Mouse (Mus musculus): ENCODE data around the gene Slc2a8. TPM values are rescaled to one million over a fixed set of nuclear protein-coding genes. Genes with fewer than 3 reads are reported as not detected.

Slc2a8 gene
- polyA plus RNA-seq, 1 experiment, result 4.3 TPM

DNA sequence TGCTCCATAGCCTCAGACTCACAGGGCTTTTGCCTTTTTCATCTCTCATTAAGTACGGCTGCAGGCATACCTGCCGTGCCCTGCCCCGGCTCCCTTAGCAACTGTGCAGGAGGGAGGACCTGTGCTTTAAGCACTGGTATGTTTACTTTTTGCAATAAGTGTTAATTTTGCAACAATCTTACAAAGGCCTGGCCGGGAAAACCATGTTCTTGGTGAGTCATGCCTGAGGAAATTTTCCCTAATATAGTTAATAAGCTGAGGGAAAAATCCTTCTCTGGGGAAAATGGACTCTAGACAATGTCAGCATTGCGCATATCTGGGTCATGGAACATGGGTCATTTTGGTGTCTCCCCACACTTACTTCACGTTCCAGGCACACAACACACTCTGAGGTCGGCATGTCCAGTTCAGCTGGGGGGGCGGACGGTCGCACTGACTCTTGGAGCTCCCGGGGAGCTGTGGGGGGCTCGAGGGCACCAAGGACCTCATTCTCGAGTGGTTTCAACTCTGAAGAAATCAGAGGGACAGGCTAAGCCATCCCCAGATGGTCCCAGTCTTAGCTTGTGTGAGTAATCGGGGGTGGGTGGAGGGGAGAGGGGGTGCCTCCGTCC, 54.2 kb downstream of the Slc2a8 start:
- Histone ChIP-seq H3K9me3 (ENCODE audit: control insufficient read depth, low read length) (no peaks in the 10 kb centered on the region), H3K36me3 (ENCODE audit: control insufficient read depth) (peaks cover 10% of the 10 kb centered on the region; the same call in 1 of the 2 replicates), H3K27me3 (ENCODE audit: control insufficient read depth) (no peaks in the 10 kb centered on the region), H3K4me1 (ENCODE audit: control insufficient read depth) (no peaks in the 10 kb centered on the region), H3K4me3 (replicated peaks) (no peak overlapping the region)
- TF ChIP-seq TAL1 (IDR thresholded peaks at IDR 0.05; ENCODE audit: low read length), result no peak
- no peak for TF ChIP-seq GATA1 (IDR thresholded peaks at IDR 0.05; ENCODE audit: low read length)

DNA sequence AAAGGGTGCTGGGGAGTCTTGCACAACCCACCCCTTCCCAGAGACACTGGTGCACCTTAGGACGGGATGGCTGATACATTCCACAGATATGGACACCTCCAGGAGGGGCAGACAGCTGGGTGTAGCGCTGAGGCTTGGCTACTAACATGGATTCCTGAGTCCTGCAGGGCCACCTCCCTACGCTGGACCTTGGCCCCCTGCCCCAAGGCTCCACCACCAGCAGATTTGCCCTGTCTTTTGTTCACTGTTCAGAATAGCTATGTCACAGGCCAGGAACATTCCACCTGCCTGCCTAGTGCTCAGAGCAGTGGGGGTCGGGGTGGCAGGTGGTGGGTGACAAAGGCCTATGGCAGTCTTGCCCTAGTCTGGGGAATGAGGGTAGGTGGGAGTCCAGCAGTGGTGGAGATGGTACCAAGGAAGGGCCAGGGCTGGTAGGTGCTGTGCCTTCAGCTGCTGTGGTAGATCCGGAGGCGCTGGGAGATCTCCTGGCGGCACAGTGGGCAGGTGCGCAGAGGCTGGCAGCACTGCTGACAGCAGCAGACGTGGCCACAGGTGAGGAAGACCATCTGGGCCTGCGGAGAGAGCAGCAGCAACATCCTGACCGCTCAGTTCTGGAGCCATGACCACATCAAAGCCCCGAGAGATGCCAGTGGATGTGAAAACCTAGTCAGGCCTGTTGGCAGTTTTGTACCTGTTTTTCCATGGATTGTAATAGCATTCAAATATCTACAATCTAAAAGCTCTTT, 55.4 kb downstream of the Slc2a8 start:
- H3K9me3 ChIP-seq (ENCODE audit: control insufficient read depth, low read length), result no peaks in the 10 kb centered on the region
- H3K4me3 ChIP-seq (replicated peaks), result no peak overlapping the region
- no peaks in the 10 kb centered on the region for H3K27me3 ChIP-seq (ENCODE audit: control insufficient read depth)
- no peaks in the 10 kb centered on the region for H3K4me1 ChIP-seq (ENCODE audit: control insufficient read depth)
- no peak for TF ChIP-seq GATA1 (IDR thresholded peaks at IDR 0.05; ENCODE audit: low read length)
- TF ChIP-seq TAL1 (IDR thresholded peaks at IDR 0.05; ENCODE audit: low read length), result no peak
- H3K36me3 ChIP-seq (ENCODE audit: control insufficient read depth), result peaks cover 15% of the 10 kb centered on the region; the same call in 1 of the 2 replicates

DNA sequence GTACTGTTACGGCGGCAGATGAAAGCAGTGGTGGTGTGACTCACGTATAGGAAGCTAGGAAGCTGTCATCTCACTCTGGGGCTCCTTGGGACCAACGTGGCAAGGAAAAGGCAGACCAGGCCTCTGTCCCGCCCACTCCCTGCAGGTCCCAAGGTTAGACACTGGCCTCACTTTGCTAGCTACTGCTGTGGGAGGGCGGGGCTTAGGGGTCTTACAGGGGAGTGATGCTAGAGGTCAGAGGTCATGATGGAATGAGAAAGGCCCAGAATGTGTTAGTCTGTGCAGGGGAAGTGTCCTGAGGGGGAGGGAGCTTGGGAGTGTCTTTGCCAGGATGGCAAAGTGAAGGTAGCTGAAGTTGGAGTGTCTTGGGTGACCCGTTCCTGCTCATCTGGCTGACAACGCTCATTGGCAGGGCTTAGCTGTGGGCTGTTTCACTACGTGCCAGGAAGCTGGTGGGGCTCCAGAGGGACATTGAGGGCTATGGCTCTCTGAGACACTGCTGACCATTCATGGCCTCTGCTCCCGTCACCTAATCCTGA, 57.5 kb downstream of the Slc2a8 start:
- Histone ChIP-seq H3K36me3 (ENCODE audit: control insufficient read depth) (peaks cover 18% of the 10 kb centered on the region; the same call in 1 of the 2 replicates), H3K4me3 (replicated peaks) (no peak overlapping the region)

DNA sequence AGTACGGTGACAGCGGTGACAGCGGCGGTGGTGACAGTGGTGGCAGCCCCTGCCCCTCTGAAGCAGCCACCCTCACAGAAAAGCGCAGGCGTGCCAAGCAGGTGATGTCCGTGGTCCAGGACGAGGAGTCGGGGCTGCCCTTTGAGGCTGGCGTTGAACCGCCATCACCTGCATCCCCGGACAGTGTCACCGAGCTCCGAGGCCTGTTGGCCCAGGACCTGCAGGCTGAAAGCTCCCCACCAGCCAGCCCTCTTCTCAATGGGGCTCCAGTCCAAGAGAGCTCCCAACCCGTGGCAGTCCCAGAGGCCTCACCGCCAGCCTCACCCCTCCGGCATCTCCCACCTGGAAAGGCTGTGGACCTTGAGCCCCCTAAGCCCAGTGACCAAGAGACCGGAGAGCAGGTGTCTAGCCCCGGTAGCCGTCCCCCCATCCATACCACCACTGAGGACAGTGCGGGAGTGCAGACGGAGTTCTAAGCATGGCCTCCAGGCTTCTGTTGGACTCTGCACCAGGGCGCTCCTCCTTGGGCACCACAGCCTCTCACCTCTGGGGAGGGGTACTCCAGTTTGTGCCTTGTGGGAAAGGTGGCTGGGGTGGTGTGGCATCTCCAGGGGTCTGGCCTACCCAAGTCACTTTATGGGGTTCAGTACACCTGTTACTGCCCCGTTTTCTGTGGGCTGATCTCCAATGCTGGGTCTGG, 58.2 kb downstream of the Slc2a8 start:
- Histone ChIP-seq H3K27me3 (ENCODE audit: control insufficient read depth) (no peaks in the 10 kb centered on the region), H3K4me1 (ENCODE audit: control insufficient read depth) (no peaks in the 10 kb centered on the region), H3K9me3 (ENCODE audit: control insufficient read depth, low read length) (no peaks in the 10 kb centered on the region), H3K36me3 (ENCODE audit: control insufficient read depth) (peaks cover 18% of the 10 kb centered on the region; the same call in 1 of the 2 replicates), H3K4me3 (replicated peaks) (no peak overlapping the region)
- no peak for TF ChIP-seq GATA1 (IDR thresholded peaks at IDR 0.05; ENCODE audit: low read length)
- TF ChIP-seq TAL1 (IDR thresholded peaks at IDR 0.05; ENCODE audit: low read length), result no peak

More for the DNA sequence above, 57.5 kb downstream of the Slc2a8 start:
- Histone ChIP-seq H3K4me1 (ENCODE audit: control insufficient read depth) (no peaks in the 10 kb centered on the region), H3K9me3 (ENCODE audit: control insufficient read depth, low read length) (no peaks in the 10 kb centered on the region), H3K27me3 (ENCODE audit: control insufficient read depth) (no peaks in the 10 kb centered on the region)
- no peak for TF ChIP-seq GATA1 (IDR thresholded peaks at IDR 0.05; ENCODE audit: low read length)

Other genes with a start within 250 kb of the Slc2a8 start
- not detected in 2 replicates for gene 6330409D20Rik, start 241.1 kb downstream of the Slc2a8 start, polyA plus RNA-seq (2012)
- gene Tor2a, start 224.8 kb downstream of the Slc2a8 start, polyA plus RNA-seq (2012), result 1.5 and 2.4 TPM in 2 replicates
- gene Ttc16, start 206.4 kb downstream of the Slc2a8 start, polyA plus RNA-seq (2012), result 0.02 TPM in 1 of 2 replicates, not detected in the other
- gene Ptrh1, start 206.3 kb downstream of the Slc2a8 start, polyA plus RNA-seq (2012), result 0.06 TPM in 1 of 2 replicates, not detected in the other
- gene Cfap157, start 197.7 kb downstream of the Slc2a8 start, polyA plus RNA-seq (2012), result not detected in 2 replicates
- gene Stxbp1, start 134.8 kb downstream of the Slc2a8 start, polyA plus RNA-seq (2012), result 0.02 and 0.03 TPM in 2 replicates
- 0.11 and 0.13 TPM in 2 replicates for gene Fam129b, start 106.0 kb downstream of the Slc2a8 start, polyA plus RNA-seq (2012)
- 157 and 173 TPM in 2 replicates for gene Rpl12, start 20.5 kb downstream of the Slc2a8 start, polyA plus RNA-seq (2012)
- 0.18 and 0.20 TPM in 2 replicates for gene Lrsam1, start 20.5 kb downstream of the Slc2a8 start, polyA plus RNA-seq (2012)
- gene Garnl3, start 149.6 kb upstream of the Slc2a8 start, polyA plus RNA-seq (2012), result not detected in 2 replicates
- gene Angptl2, start 234.0 kb upstream of the Slc2a8 start, polyA plus RNA-seq (2012), result 0.03 TPM in 1 of 2 replicates, not detected in the other